ENCODE assay signal across 12 mouse cellular contexts in the genomic region with DNA sequence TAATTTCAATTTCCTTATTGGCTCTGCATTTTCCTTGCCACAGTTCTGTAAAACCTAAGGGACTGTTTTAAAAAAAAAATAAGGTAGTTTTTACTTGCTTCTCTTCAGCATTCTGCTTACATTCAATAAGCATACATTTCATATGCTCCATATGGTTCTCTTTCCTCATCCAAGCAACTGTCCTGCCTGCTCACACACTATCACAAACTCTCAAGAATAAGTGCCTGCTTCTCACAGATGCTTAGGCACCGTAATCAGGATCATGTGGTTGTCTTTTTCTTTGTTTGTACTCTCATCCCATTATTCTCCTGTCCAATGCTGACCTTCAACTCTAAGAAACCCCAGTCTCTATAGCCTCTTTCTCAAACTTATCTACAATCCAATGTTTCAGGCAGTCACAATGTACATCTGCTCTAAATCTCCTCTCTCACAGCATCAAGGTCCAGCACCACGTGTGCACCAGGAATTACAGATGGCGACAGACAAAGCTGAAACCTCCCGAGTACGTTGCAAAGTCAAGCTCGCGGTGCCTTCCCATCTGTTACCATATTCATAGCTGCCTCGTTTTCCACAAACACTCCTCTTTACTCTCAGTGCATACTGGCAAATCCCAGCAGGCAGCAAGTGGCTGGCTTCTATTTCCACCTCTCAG.
DNase-seq lines count a peak whose midpoint lies in the region; ATAC-seq and TF ChIP-seq lines count a peak whose summit lies in the region.
"Had no signal": no experiment of that assay in that cellular context is flagged by ENCODE, and none has a peak within 500 bp of the region (broad histone marks: within the 10 kb centered on the region; RNA-seq: fewer than 3 reads in every experiment).

No protein-coding gene starts in this region.

- no peak for TF ChIP-seq CTCF in forebrain, postnatal 0 days (IDR thresholded peaks at IDR 0.05; ENCODE audit: low read depth)

- no peak overlapping the region for H3K9ac ChIP-seq in hindbrain, embryonic 11.5 days (ENCODE audit: low read depth, low read length)
- H3K9ac ChIP-seq in forebrain, postnatal 0 days, result no peak overlapping the region
- no peak overlapping the region for H3K9ac ChIP-seq in midbrain, embryonic 11.5 days (ENCODE audit: low read length)
- H3K9ac ChIP-seq: liver, embryonic 12.5 days had no signal

- no peaks in the 10 kb centered on the region for H3K36me3 ChIP-seq in hindbrain, embryonic 11.5 days (ENCODE audit: control insufficient read depth, insufficient read depth, low read length)
- no peaks in the 10 kb centered on the region for H3K36me3 ChIP-seq in hindbrain, embryonic 10.5 days
- H3K36me3 ChIP-seq in forebrain, postnatal 0 days (ENCODE audit: insufficient read depth), result no peaks in the 10 kb centered on the region
- no peaks in the 10 kb centered on the region for H3K36me3 ChIP-seq in midbrain, embryonic 11.5 days (ENCODE audit: control insufficient read depth, insufficient read depth, low read length)
- H3K36me3 ChIP-seq: liver, embryonic 12.5 days had no signal

- H3K27me3 ChIP-seq in hindbrain, embryonic 11.5 days (ENCODE audit: control insufficient read depth, insufficient read depth, low read length), result no peaks in the 10 kb centered on the region
- no peaks in the 10 kb centered on the region for H3K27me3 ChIP-seq in hindbrain, embryonic 10.5 days (ENCODE audit: insufficient read depth, poor library complexity, severe bottlenecking)
- no peaks in the 10 kb centered on the region for H3K27me3 ChIP-seq in forebrain, postnatal 0 days (ENCODE audit: insufficient read depth, low read length)
- no peaks in the 10 kb centered on the region for H3K27me3 ChIP-seq in midbrain, embryonic 11.5 days (ENCODE audit: control insufficient read depth, insufficient read depth, low read length)
- H3K27me3 ChIP-seq: liver, embryonic 12.5 days had no signal

- no peaks in the 10 kb centered on the region for H3K9me3 ChIP-seq in hindbrain, embryonic 11.5 days (ENCODE audit: control insufficient read depth, low read length)
- no peaks in the 10 kb centered on the region for H3K9me3 ChIP-seq in hindbrain, embryonic 10.5 days
- no peaks in the 10 kb centered on the region for H3K9me3 ChIP-seq in forebrain, postnatal 0 days (ENCODE audit: low read length)
- no peaks in the 10 kb centered on the region for H3K9me3 ChIP-seq in midbrain, embryonic 11.5 days (ENCODE audit: control insufficient read depth, low read length)
- H3K9me3 ChIP-seq: liver, embryonic 12.5 days had no signal

- H3K4me3 ChIP-seq in hindbrain, embryonic 11.5 days (ENCODE audit: low read depth, low read length), result no peak overlapping the region
- no peak overlapping the region for H3K4me3 ChIP-seq in hindbrain, embryonic 10.5 days
- H3K4me3 ChIP-seq in forebrain, postnatal 0 days (ENCODE audit: low read depth, low read length), result no peak overlapping the region
- H3K4me3 ChIP-seq in midbrain, embryonic 11.5 days (ENCODE audit: low read depth, low read length), result no peak overlapping the region
- H3K4me3 ChIP-seq: heart, adult 2 months; liver, embryonic 12.5 days had no signal

- H3K4me2 ChIP-seq in hindbrain, embryonic 11.5 days (replicated peaks; ENCODE audit: low read depth, low read length), result no peak overlapping the region
- no peak overlapping the region for H3K4me2 ChIP-seq in forebrain, postnatal 0 days (ENCODE audit: low read depth)
- no peak overlapping the region for H3K4me2 ChIP-seq in midbrain, embryonic 11.5 days
- H3K4me2 ChIP-seq: liver, embryonic 12.5 days had no signal

- ATAC-seq in hindbrain, embryonic 11.5 days (ENCODE audit: low FRiP score), result peak; percentile 57; the same call in 1 of the 2 replicates
- ATAC-seq in forebrain, postnatal 0 days, result peak; percentile 88
- ATAC-seq in midbrain, embryonic 11.5 days (ENCODE audit: low FRiP score), result peak; percentile 66
- ATAC-seq: liver, embryonic 12.5 days had no signal

- no peaks in the 10 kb centered on the region for H3K4me1 ChIP-seq in hindbrain, embryonic 11.5 days (replicated peaks; ENCODE audit: control insufficient read depth, insufficient read depth, low read length)
- no peaks in the 10 kb centered on the region for H3K4me1 ChIP-seq in hindbrain, embryonic 10.5 days (replicated peaks)
- H3K4me1 ChIP-seq in forebrain, postnatal 0 days (ENCODE audit: insufficient read depth), result no peaks in the 10 kb centered on the region
- H3K4me1 ChIP-seq in midbrain, embryonic 11.5 days (ENCODE audit: control insufficient read depth, insufficient read depth, low read length), result no peaks in the 10 kb centered on the region
- H3K4me1 ChIP-seq: liver, embryonic 12.5 days had no signal

- 72% methylated on average over 8 of the region's 8 CpGs for WGBS in hindbrain, embryonic 11.5 days
- WGBS in hindbrain, embryonic 10.5 days, result 78% methylated on average over 8 of the region's 8 CpGs
- WGBS in forebrain, postnatal 0 days, result 48% methylated on average over 8 of the region's 8 CpGs
- 62% methylated on average over 8 of the region's 8 CpGs for WGBS in midbrain, embryonic 11.5 days

- H3K27ac ChIP-seq in hindbrain, embryonic 11.5 days (ENCODE audit: low read depth, low read length), result no peak overlapping the region
- H3K27ac ChIP-seq in hindbrain, embryonic 10.5 days, result no peak overlapping the region
- peak overlapping the region; percentile 3; the same call in 1 of the 2 replicates for H3K27ac ChIP-seq in forebrain, postnatal 0 days (ENCODE audit: low read depth, low read length)
- peak overlapping the region; percentile 16; the same call in 1 of the 2 replicates for H3K27ac ChIP-seq in midbrain, embryonic 11.5 days (ENCODE audit: low read depth, low read length)
- H3K27ac ChIP-seq: heart, adult 2 months; liver, embryonic 12.5 days had no signal

- DNase-seq in hindbrain, embryonic 11.5 days (ENCODE audit: low spot score), result peak; percentile 2
- no peak for DNase-seq in hindbrain, embryonic 10.5 days (ENCODE audit: low spot score)
- DNase-seq in brain, embryonic 18.5 days (ENCODE audit: low read depth, low spot score), result peak; percentile 47
- peak; percentile 66 for DNase-seq in forebrain, postnatal 0 days
- DNase-seq in midbrain, embryonic 11.5 days (ENCODE audit: low spot score, missing footprints), result peak; percentile 57
- DNase-seq in yolk sac, embryonic 10.5 days (ENCODE audit: low spot score), result no peak
- no peak for DNase-seq in thymus, adult 18-20 months
- no peak for DNase-seq in urinary bladder, postnatal 10 days (ENCODE audit: low spot score)
- DNase-seq: heart, adult 2 months; lung, postnatal 4 days; thymus, postnatal 14 days had no signal

Comparison
In these comparisons a context has a peak if more than half of its experiments do, and no peak if none do; other contexts are left out.
1. DNase-seq: peak in hindbrain, embryonic 11.5 days (single experiment), brain, embryonic 18.5 days (single experiment), forebrain, postnatal 0 days (single experiment) and midbrain, embryonic 11.5 days (single experiment); none in hindbrain, embryonic 10.5 days (single experiment), yolk sac, embryonic 10.5 days (single experiment), thymus, adult 18-20 months (0 of 2) and urinary bladder, postnatal 10 days (single experiment).
2. H3K27ac ChIP-seq: peak in forebrain, postnatal 0 days (single experiment) and midbrain, embryonic 11.5 days (single experiment); none in hindbrain, embryonic 11.5 days (single experiment) and hindbrain, embryonic 10.5 days (single experiment).
3. Peak in every context shown above with its lines, with median percentiles within 50 percentile points of each other: ATAC-seq.